8 mouse cellular contexts compared by ENCODE assay signal in genomic region chr5:89883051-89883907, GRCm38 (mm10). TPM values are rescaled to one million over a fixed set of nuclear protein-coding genes. Genes with fewer than 3 reads are reported as not detected.
DNase-seq lines count a peak whose midpoint lies in the region; ATAC-seq and TF ChIP-seq lines count a peak whose summit lies in the region.

Adamts3 (minus strand) TSS chr5:89883334.

- H3K4me2 ChIP-seq in lung, embryonic 14.5 days = peak within 1 kb of the TSS; percentile 100
- peak within 1 kb of the TSS; percentile 100 for H3K4me2 ChIP-seq in neural tube, embryonic 15.5 days

- under 1% methylated on average over 62 of the region's 78 CpGs for WGBS in lung, embryonic 14.5 days
- WGBS in neural tube, embryonic 15.5 days = under 1% methylated on average over 39 of the region's 78 CpGs

- peak within 1 kb of the TSS; percentile 74 for H3K9ac ChIP-seq in lung, embryonic 14.5 days
- H3K9ac ChIP-seq in neural tube, embryonic 15.5 days (replicated peaks) = peak within 1 kb of the TSS; percentile 77

- peak within 1 kb of the TSS; percentile 85 for H3K4me3 ChIP-seq in layer of hippocampus, adult 2 months
- peak within 1 kb of the TSS; percentile 67 for H3K4me3 ChIP-seq in lung, embryonic 14.5 days (ENCODE audit: low read depth, low read length)
- peak within 1 kb of the TSS; percentile 82 for H3K4me3 ChIP-seq in neural tube, embryonic 15.5 days (replicated peaks)

- DNase-seq in Muller cell, postnatal 12 days (ENCODE audit: inconsistent ontology term) = peak; percentile 82
- DNase-seq in cerebellum, adult 9-10 months = peak; percentile 8
- peak; percentile 66 for DNase-seq in heart, postnatal 4 days
- peak; percentile 18 to 59 for DNase-seq in layer of hippocampus, adult 2 months (ENCODE audit: low spot score in 2 of 2)
- DNase-seq in lung, embryonic 14.5 days = peak; percentile 80
- peak; percentile 56 for DNase-seq in thymus, postnatal 4 days

- H3K36me3 ChIP-seq in lung, embryonic 14.5 days (ENCODE audit: insufficient read depth) = no peaks in the 10 kb centered on the region
- no peaks in the 10 kb centered on the region for H3K36me3 ChIP-seq in neural tube, embryonic 15.5 days

- H3K9me3 ChIP-seq in lung, embryonic 14.5 days (ENCODE audit: low read depth, low read length) = no peaks in the 10 kb centered on the region
- no peaks in the 10 kb centered on the region for H3K9me3 ChIP-seq in neural tube, embryonic 15.5 days (replicated peaks)

- ATAC-seq in frontal cortex, adult (ENCODE audit: low TSS enrichment) = peak; percentile 81
- ATAC-seq in lung, embryonic 14.5 days (ENCODE audit: insufficient read depth) = peak; percentile 84
- peak; percentile 85 for ATAC-seq in neural tube, embryonic 15.5 days (ENCODE audit: low FRiP score)

- no peaks in the 10 kb centered on the region for H3K4me1 ChIP-seq in lung, embryonic 14.5 days (ENCODE audit: insufficient read depth)
- peaks cover 22% of the 10 kb centered on the region for H3K4me1 ChIP-seq in neural tube, embryonic 15.5 days

- H3K27me3 ChIP-seq in lung, embryonic 14.5 days (ENCODE audit: insufficient read depth, low read length) = no peaks in the 10 kb centered on the region
- no peaks in the 10 kb centered on the region for H3K27me3 ChIP-seq in neural tube, embryonic 15.5 days (replicated peaks)

- peak within 1 kb of the TSS; percentile 93 for H3K27ac ChIP-seq in layer of hippocampus, adult 2 months
- H3K27ac ChIP-seq in lung, embryonic 14.5 days (ENCODE audit: low read depth) = peak within 1 kb of the TSS; percentile 86
- peak within 1 kb of the TSS; percentile 75 for H3K27ac ChIP-seq in neural tube, embryonic 15.5 days (replicated peaks)

- TF ChIP-seq CTCF in layer of hippocampus, adult 2 months (conservative IDR thresholded peaks at IDR 0.05) = no peak
- no peak for TF ChIP-seq CTCF in lung, embryonic 14.5 days (IDR thresholded peaks at IDR 0.05; ENCODE audit: low read depth)

RNA-seq across cellular contexts. Expression of gene Adamts3, which starts in this region (rescaled TPM):
- total RNA-seq in heart, postnatal 4 days (2021) = 10 to 100 TPM; 10.4 to 12.7 TPM
- total RNA-seq in layer of hippocampus, adult 2 months (2021) = 10 to 100 TPM; 25.5 to 27.1 TPM
- 5.6 and 5.9 TPM in 2 replicates for polyA plus RNA-seq in lung, embryonic 14.5 days (2014; fragmentation: Nextera tagmentation; extraction: Ambion mirVana)
- 4.7 and 5.5 TPM in 2 replicates for polyA plus RNA-seq in neural tube, embryonic 15.5 days (2015; fragmentation: Nextera tagmentation; extraction: Ambion mirVana)

Comparison
In these comparisons a context has a peak if more than half of its experiments do, and no peak if none do; other contexts are left out.
1. Peak in every context shown above with its lines: DNase-seq, ATAC-seq, H3K4me3 ChIP-seq and H3K27ac ChIP-seq.
2. DNase-seq: peak in every context shown above with its lines; median percentile 82 in Muller cell, postnatal 12 days; 80 in lung, embryonic 14.5 days; 66 in heart, postnatal 4 days; 56 in thymus, postnatal 4 days; 38 in layer of hippocampus, adult 2 months; 8 in cerebellum, adult 9-10 months.